In genomic region chr13:48261341-48262221, GRCm38 (mm10) we compare ENCODE assay signal across 8 mouse cellular contexts. TPM values are rescaled to one million over a fixed set of nuclear protein-coding genes. Genes with fewer than 3 reads are reported as not detected.
DNase-seq lines count a peak whose midpoint lies in the region; ATAC-seq and TF ChIP-seq lines count a peak whose summit lies in the region.

No protein-coding gene starts in this region.

- no peak for TF ChIP-seq CTCF in G1E (IDR thresholded peaks at IDR 0.05; ENCODE audit: low read depth, low read length)
- TF ChIP-seq CTCF in layer of hippocampus, adult 2 months (conservative IDR thresholded peaks at IDR 0.05): 0 out of 2 replicates have a peak, but pooled peaks have one; percentile 13

- H3K4me1 ChIP-seq in G1E (ENCODE audit: insufficient read depth, low read depth, low read length): no peaks in the 10 kb centered on the region
- H3K4me1 ChIP-seq in forebrain, embryonic 15.5 days: peaks cover 19% of the 10 kb centered on the region

- under 1% methylated on average over 97 of the region's 98 CpGs for WGBS in forebrain, embryonic 15.5 days

- intact Hi-C loops in heart, postnatal 14 days (cut with DNase I): loop anchor here (2.0 kb wide), 1 partner anchor 35 kb away; no protein-coding TSS in a partner anchor

- DNase-seq in G1E (ENCODE audit: low spot score): no peak
- peak; percentile 59 to 60 for DNase-seq in heart, postnatal 14 days
- peak in 1 of 2 experiments; percentile 16 for DNase-seq in layer of hippocampus, adult 2 months (ENCODE audit: low spot score in 2 of 2)
- DNase-seq in lung, adult 18-20 months: peak; percentile 29
- DNase-seq in ovary, postnatal 10 days (ENCODE audit: low spot score): peak; percentile 35

- H3K9me3 ChIP-seq in G1E (replicated peaks): peaks cover 28% of the 10 kb centered on the region
- no peaks in the 10 kb centered on the region for H3K9me3 ChIP-seq in forebrain, embryonic 15.5 days

- H3K4me3 ChIP-seq in G1E (ENCODE audit: low read depth, low read length): peak overlapping the region; percentile 8; the same call in 1 of the 2 replicates
- H3K4me3 ChIP-seq in forebrain, embryonic 15.5 days: peak overlapping the region; percentile 64
- H3K4me3 ChIP-seq in layer of hippocampus, adult 2 months: peak overlapping the region; percentile 70

- peak overlapping the region; percentile 82 for H3K4me2 ChIP-seq in forebrain, embryonic 15.5 days (replicated peaks)

- H3K27me3 ChIP-seq in G1E (ENCODE audit: insufficient read depth, low read length): no peaks in the 10 kb centered on the region
- H3K27me3 ChIP-seq in forebrain, embryonic 15.5 days: no peaks in the 10 kb centered on the region

- ATAC-seq in G1E (ENCODE audit: extremely low read depth, insufficient number of reproducible peaks, low FRiP score, poor library complexity, severe bottlenecking): no peak
- peak; percentile 21; the same call in 1 of the 2 replicates for ATAC-seq in cerebellum, adult (ENCODE audit: insufficient number of reproducible peaks, low FRiP score, low TSS enrichment)
- ATAC-seq in forebrain, embryonic 15.5 days (replicated peaks): peak; percentile 59
- ATAC-seq in megakaryocyte-erythroid progenitor cell, adult 5-6 weeks (replicated peaks; ENCODE audit: low FRiP score, low TSS enrichment, poor library complexity, severe bottlenecking): no peak

- peak overlapping the region; percentile 93 for H3K9ac ChIP-seq in forebrain, embryonic 15.5 days (replicated peaks)

- H3K27ac ChIP-seq in forebrain, embryonic 15.5 days (replicated peaks): peak overlapping the region; percentile 95
- H3K27ac ChIP-seq in layer of hippocampus, adult 2 months: peak overlapping the region; percentile 87

- no peaks in the 10 kb centered on the region for H3K36me3 ChIP-seq in G1E (replicated peaks)
- H3K36me3 ChIP-seq in forebrain, embryonic 15.5 days: no peaks in the 10 kb centered on the region

RNA-seq across cellular contexts. Expression of gene Id4, which starts 0.6 kb away (rescaled TPM):
- total RNA-seq in G1E (2014; fragmentation: Nextera tagmentation): not detected in 2 replicates
- total RNA-seq in G1E (2017): 0.06 TPM in 1 of 2 replicates, not detected in the other
- polyA plus RNA-seq in G1E (2012): not detected in 2 replicates
- 115 and 126 TPM in 2 replicates for polyA plus RNA-seq in forebrain, embryonic 15.5 days (2015; fragmentation: Nextera tagmentation; extraction: Ambion mirVana)
- 1 to 10 TPM; 1.1 to 1.8 TPM for total RNA-seq in heart, postnatal 14 days (2021)
- total RNA-seq in layer of hippocampus, adult 2 months (2021): 10 to 100 TPM; 48.8 to 53.5 TPM
- total RNA-seq in megakaryocyte-erythroid progenitor cell, adult 5-6 weeks (2014; fragmentation: Nextera tagmentation): not detected in 2 replicates
- 0.85 TPM in 1 of 2 replicates, not detected in the other for total RNA-seq in megakaryocyte-erythroid progenitor cell, adult 5-6 weeks (2017)

Comparison
In these comparisons a context has a peak if more than half of its experiments do, and no peak if none do; other contexts are left out.
1. ATAC-seq: peak in cerebellum, adult (single experiment) and forebrain, embryonic 15.5 days (single experiment); none in G1E (single experiment) and megakaryocyte-erythroid progenitor cell, adult 5-6 weeks (single experiment).
2. H3K4me3 ChIP-seq: peak in every context shown above with its lines; median percentile 70 in layer of hippocampus, adult 2 months; 64 in forebrain, embryonic 15.5 days; 8 in G1E.
3. RNA of gene Id4, which starts 0.6 kb away (total RNA-seq): 48.8 to 53.5 TPM in layer of hippocampus, adult 2 months; 1.1 to 1.8 TPM in heart, postnatal 14 days, 0.85 TPM in megakaryocyte-erythroid progenitor cell, adult 5-6 weeks and 0.06 TPM in G1E; every median in the first group is over 10 times any median in the second.